Mouse (Mus musculus) embryonic facial prominence, embryonic 12.5 days (tissue): ENCODE data around the gene Nanos3. TPM values are rescaled to one million over a fixed set of nuclear protein-coding genes. Genes with fewer than 3 reads are reported as not detected.

Experiments used
- ATAC-seq: fragments of 200-750 bp; cut with Nextera tagmentation; 2 replicates; pipeline ENCODE4 v1.8.0; 2017; ENCODE audit not compliant: insufficient number of reproducible peaks, insufficient read depth, low FRiP score, low TSS enrichment
- H3K27ac ChIP-seq: fragments of 300-500 bp; sonication (generic); 2 replicates; pipeline ENCODE4 v1.5.1; 2016; ENCODE audit warnings: mild to moderate bottlenecking
- H3K27me3 ChIP-seq: fragments of 300-500 bp; sonication (generic); 2 replicates; pipeline ENCODE4 v1.6.1; 2016; ENCODE audit warnings: mild to moderate bottlenecking, moderate library complexity
- H3K36me3 ChIP-seq: fragments of 300-500 bp; sonication (generic); 2 replicates; pipeline ENCODE4 v1.6.1; 2016; ENCODE audit warnings: mild to moderate bottlenecking
- H3K4me1 ChIP-seq: fragments of 300-500 bp; sonication (generic); 2 replicates; pipeline ENCODE4 v1.6.1; 2016
- H3K4me2 ChIP-seq: fragments of 300-500 bp; sonication (generic); replicated peaks from 2 replicates; pipeline ENCODE4 v1.6.1; 2016; ENCODE audit warnings: mild to moderate bottlenecking, moderate library complexity
- H3K4me3 ChIP-seq: fragments of 300-500 bp; sonication (generic); 2 replicates; pipeline ENCODE4 v1.5.1; 2016; ENCODE audit warnings: mild to moderate bottlenecking
- H3K9ac ChIP-seq: fragments of 300-500 bp; sonication (generic); 2 replicates; pipeline ENCODE4 v1.6.1; 2016; ENCODE audit warnings: mild to moderate bottlenecking, moderate library complexity
- H3K9me3 ChIP-seq: fragments of 300-500 bp; sonication (generic); 2 replicates; pipeline ENCODE4 v1.6.1; 2016; ENCODE audit warnings: mild to moderate bottlenecking, moderate library complexity
- WGBS: fragments of 180-500 bp; shearing (Covaris S2); methylation state at CpG from one replicate; pipeline ENCODE4 v1.1.7; 2016; 5-methylcytosine and 5-hydroxymethylcytosine counted together
- microRNA counts: library from miRNA; unstranded; fragments of <30 nt; microRNA quantifications from one replicate; lab custom pipeline; 2017
- microRNA-seq: library from miRNA; unstranded; fragments of <30 nt; microRNA quantifications from one replicate; pipeline ENCODE4, GENCODE M21; 2017
- polyA plus RNA-seq: library from polyadenylated mRNA; unstranded; fragments of >200 nt; fragmentation: Nextera tagmentation; extraction: Ambion mirVana; gene quantifications from 2 replicates; pipeline ENCODE4 v1.2.1, GENCODE M21; 2016

Nanos3 gene
- polyA plus RNA-seq, 1 experiment from 2014 or later: 7.2 TPM

DNA sequence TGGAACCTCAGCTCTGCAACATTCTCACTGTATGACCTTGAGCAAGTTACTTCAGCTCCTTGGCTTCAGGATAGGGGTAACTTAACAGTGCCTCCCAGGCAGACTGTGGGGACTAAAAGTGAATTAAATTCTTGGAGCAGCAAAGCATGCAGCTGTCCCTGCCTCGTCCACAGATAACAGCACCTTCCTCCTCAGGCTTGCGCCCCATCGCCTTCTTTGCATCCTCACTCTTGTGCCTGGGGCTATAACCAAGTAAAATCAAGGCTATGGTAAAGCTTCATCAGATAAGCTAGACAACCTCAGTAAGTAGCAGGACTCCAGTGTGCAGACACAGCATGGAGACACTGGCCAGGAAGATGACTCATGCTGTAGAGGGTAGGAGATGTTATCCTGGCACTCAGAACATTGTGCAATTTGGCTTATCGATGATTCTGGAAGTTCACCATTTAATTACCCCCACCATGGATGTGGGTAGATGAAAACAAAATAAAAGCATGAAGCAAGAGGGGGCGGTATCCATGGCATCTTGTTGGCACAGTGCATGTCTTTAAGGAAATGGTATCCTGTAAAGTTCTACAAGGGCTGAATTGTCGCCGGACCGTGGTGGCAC, 40.3 kb downstream of the Nanos3 start:
- 90% methylated on average over 8 of the region's 8 CpGs for WGBS
- H3K27ac ChIP-seq: no peak overlapping the region
- no peak overlapping the region for H3K9ac ChIP-seq
- no peak overlapping the region for H3K4me3 ChIP-seq
- H3K9me3 ChIP-seq: no peaks in the 10 kb centered on the region
- no peak overlapping the region for H3K4me2 ChIP-seq
- H3K4me1 ChIP-seq: peaks cover 19% of the 10 kb centered on the region
- no peak for ATAC-seq
- H3K27me3 ChIP-seq: no peaks in the 10 kb centered on the region
- H3K36me3 ChIP-seq: peaks cover 55% of the 10 kb centered on the region

DNA sequence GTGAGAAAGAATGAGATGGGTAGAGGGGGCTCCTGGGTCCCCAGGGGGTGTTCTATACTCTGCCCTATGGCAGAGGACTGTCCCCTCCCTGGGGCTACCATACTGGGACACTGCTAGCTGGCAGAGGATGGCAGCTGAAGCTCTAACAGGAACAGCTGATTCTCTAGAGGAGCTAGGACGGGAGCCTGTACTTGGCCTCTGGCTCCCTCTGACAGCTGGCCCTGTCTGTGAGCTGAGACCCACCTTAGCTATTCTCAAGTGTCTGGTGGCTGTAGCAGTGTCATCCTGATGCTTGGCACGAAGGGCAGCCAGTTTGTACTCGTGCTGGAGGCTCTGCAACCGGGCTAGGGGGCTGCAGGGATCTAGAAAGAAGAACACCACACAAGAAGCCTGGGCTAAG, 44.2 kb downstream of the Nanos3 start:
- no peak for ATAC-seq
- Histone ChIP-seq H3K9me3 (no peaks in the 10 kb centered on the region), H3K9ac (no peak overlapping the region), H3K36me3 (peaks cover 94% of the 10 kb centered on the region), H3K4me2 (no peak overlapping the region), H3K4me3 (no peak overlapping the region), H3K4me1 (no peaks in the 10 kb centered on the region), H3K27me3 (no peaks in the 10 kb centered on the region), H3K27ac (no peak overlapping the region)
- WGBS: 85% methylated on average over 4 of the region's 4 CpGs

GRCm38 (mm10) chr8:84137848-84138247, 47.2 kb downstream of the Nanos3 start:
- no peaks in the 10 kb centered on the region for H3K27me3 ChIP-seq
- H3K27ac ChIP-seq: no peak overlapping the region
- H3K4me2 ChIP-seq: no peak overlapping the region
- H3K4me3 ChIP-seq: no peak overlapping the region
- ATAC-seq: no peak
- no peaks in the 10 kb centered on the region for H3K9me3 ChIP-seq
- H3K9ac ChIP-seq: no peak overlapping the region
- H3K4me1 ChIP-seq: no peaks in the 10 kb centered on the region
- peaks cover 98% of the 10 kb centered on the region for H3K36me3 ChIP-seq
- WGBS: 86% methylated on average over 3 of the region's 3 CpGs

DNA sequence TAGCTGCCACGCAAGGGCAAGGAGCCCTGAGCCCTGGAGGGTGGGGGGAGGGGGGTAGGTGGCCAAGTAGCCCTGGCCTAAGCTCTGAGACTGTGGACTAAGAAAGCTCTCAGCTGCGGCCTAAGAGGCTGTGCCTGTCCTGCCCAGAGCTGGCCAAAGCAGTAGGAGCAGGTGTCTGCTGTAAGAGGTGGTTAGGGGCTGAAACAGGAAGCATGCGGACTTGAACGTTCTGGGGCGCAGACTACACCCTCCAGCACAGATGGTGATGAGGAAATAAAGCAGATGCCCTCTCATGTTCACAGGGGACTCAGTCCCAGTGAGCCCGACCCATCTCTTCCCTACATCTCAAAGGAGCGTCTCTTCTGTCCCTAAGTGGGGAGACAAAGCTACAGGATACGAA, 52.8 kb downstream of the Nanos3 start:
- no peak overlapping the region for H3K4me2 ChIP-seq
- no peaks in the 10 kb centered on the region for H3K9me3 ChIP-seq
- no peak overlapping the region for H3K9ac ChIP-seq
- H3K27ac ChIP-seq: no peak overlapping the region
- ATAC-seq: no peak
- H3K4me3 ChIP-seq: no peak overlapping the region
- peaks cover 10% of the 10 kb centered on the region; the same call in 1 of the 2 replicates for H3K4me1 ChIP-seq
- no peaks in the 10 kb centered on the region for H3K27me3 ChIP-seq
- WGBS: 91% methylated on average over 8 of the region's 8 CpGs
- peaks cover 57% of the 10 kb centered on the region for H3K36me3 ChIP-seq

DNA sequence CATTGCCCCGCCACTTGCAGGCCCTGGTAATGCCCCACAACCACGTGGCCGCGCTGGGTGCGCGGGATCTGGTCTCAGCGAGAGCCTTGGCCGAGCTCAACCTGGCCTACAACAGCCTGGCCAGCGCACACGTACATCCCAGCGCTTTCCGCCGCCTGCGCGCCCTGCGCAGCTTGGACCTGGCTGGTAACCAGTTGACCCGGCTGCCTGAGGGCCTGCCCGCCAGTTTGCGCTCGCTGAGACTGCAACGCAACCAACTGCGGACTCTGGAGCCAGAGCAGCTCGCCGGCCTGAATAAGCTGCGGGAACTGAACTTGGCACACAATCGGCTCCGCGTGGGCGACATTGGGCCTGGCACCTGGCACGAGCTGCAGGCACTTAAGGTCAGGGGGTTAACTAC, 54.2 kb downstream of the Nanos3 start:
- H3K27me3 ChIP-seq: no peaks in the 10 kb centered on the region
- ATAC-seq: no peak
- no peaks in the 10 kb centered on the region for H3K9me3 ChIP-seq
- no peak overlapping the region for H3K4me3 ChIP-seq
- 40% methylated on average over 30 of the region's 30 CpGs for WGBS
- H3K36me3 ChIP-seq: peaks cover 43% of the 10 kb centered on the region
- H3K4me1 ChIP-seq: peaks cover 10% of the 10 kb centered on the region; the same call in 1 of the 2 replicates
- H3K9ac ChIP-seq: no peak overlapping the region
- no peak overlapping the region for H3K4me2 ChIP-seq
- 0 out of 2 replicates have a peak overlapping the region, but pooled peaks have one; percentile 30 for H3K27ac ChIP-seq

DNA sequence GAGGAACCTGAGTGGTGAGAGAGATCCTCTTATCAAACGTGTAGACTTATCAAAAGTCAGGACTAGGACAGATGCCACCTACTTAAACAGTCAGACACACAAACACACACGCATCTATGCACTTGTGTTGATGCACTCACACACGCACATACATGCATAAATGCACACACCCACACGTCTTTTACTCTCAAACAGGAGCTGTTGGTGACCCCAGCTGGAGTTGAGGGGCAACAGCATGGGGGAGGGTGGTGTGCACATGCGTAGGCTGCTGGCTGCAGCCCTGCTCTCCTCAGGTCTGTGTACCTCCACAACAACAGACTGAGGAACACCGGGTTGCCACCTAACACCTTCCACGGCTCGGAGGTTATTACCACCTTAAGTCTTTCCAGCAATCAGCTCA, 56.7 kb downstream of the Nanos3 start:
- Histone ChIP-seq H3K4me2 (no peak overlapping the region), H3K36me3 (peaks cover 18% of the 10 kb centered on the region), H3K27ac (no peak overlapping the region), H3K4me3 (no peak overlapping the region), H3K27me3 (no peaks in the 10 kb centered on the region), H3K9ac (no peak overlapping the region), H3K9me3 (no peaks in the 10 kb centered on the region), H3K4me1 (peaks cover 10% of the 10 kb centered on the region; the same call in 1 of the 2 replicates)
- ATAC-seq: no peak
- WGBS: 60% methylated on average over 8 of the region's 8 CpGs

- WGBS: 68% methylated on average over 17 of the region's 17 CpGs
- Histone ChIP-seq H3K9ac (no peak overlapping the region), H3K9me3 (no peaks in the 10 kb centered on the region)
Measured at GRCm38 (mm10) chr8:84127202-84127901, 57.7 kb downstream of the Nanos3 start.

DNA sequence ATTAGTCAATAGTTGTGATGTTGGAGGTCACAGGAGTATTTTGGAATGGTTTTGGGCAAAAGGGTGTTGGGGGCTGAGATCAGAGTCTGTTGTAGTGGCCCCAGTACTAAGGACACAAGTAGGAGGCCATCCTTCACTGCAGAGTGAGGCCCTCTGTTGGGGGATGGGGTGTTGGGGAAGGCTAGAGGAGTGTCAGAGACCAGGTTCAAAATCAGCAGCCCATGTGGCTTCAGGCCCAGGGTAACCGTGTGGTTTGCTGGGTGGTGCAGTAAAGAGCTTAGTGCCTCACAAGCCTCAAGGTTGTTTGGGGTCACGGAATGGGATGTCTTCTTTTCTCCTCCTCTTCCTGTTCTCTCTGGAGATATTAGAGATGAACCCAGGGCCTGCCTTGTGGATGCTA, 58.3 kb downstream of the Nanos3 start:
- no peaks in the 10 kb centered on the region for H3K9me3 ChIP-seq
- no peak overlapping the region for H3K4me3 ChIP-seq
- WGBS: 82% methylated on average over 2 of the region's 2 CpGs
- H3K27me3 ChIP-seq: no peaks in the 10 kb centered on the region
- peaks cover 2% of the 10 kb centered on the region; the same call in 1 of the 2 replicates for H3K36me3 ChIP-seq
- no peak overlapping the region for H3K27ac ChIP-seq
- no peak overlapping the region for H3K9ac ChIP-seq
- peaks cover 10% of the 10 kb centered on the region; the same call in 1 of the 2 replicates for H3K4me1 ChIP-seq
- no peak for ATAC-seq
- no peak overlapping the region for H3K4me2 ChIP-seq

More at GRCm38 (mm10) chr8:84127202-84127901, 57.7 kb downstream of the Nanos3 start:
- peaks cover 10% of the 10 kb centered on the region; the same call in 1 of the 2 replicates for H3K4me1 ChIP-seq
- H3K27ac ChIP-seq: no peak overlapping the region
- ATAC-seq: 0 out of 2 replicates have a peak, but pooled peaks have one; percentile 37
- peaks cover 8% of the 10 kb centered on the region; the same call in 1 of the 2 replicates for H3K36me3 ChIP-seq
- no peak overlapping the region for H3K4me3 ChIP-seq
- no peaks in the 10 kb centered on the region for H3K27me3 ChIP-seq
- no peak overlapping the region for H3K4me2 ChIP-seq

DNA sequence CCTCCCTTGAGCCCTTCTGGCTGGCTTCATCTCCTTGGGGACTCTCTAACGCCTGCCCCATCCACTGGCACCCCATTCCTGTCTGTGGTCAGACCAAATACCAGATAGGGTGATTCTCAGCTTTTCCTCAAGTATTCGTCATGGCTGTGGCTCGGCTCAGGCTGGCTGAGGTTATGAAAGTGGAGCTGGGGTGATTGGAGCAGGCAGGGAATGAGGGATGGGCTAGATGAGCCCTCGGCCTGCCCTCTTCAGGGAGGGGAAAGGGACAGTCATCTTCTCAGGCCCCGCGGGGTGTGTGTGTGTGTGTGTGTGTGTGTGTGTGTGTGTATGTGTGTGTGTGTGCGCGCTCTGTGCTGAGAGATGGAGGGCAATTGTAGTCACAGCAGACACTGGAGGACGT, 59.4 kb downstream of the Nanos3 start, which contains the start of gene Podnl1:
TSS of gene Podnl1 (plus strand) at position 334 of the 400 bp plus-strand sequence.
- H3K27ac ChIP-seq: no peak within 1 kb of the TSS
- peaks cover 7% of the 10 kb centered on the region; the same call in 1 of the 2 replicates for H3K4me1 ChIP-seq
- no peak within 1 kb of the TSS for H3K9ac ChIP-seq
- H3K4me3 ChIP-seq: no peak within 1 kb of the TSS
- ATAC-seq: no peak
- WGBS: 59% methylated on average over 9 of the region's 9 CpGs
- H3K36me3 ChIP-seq: no peaks in the 10 kb centered on the region
- H3K27me3 ChIP-seq: no peaks in the 10 kb centered on the region
- H3K9me3 ChIP-seq: no peaks in the 10 kb centered on the region
- H3K4me2 ChIP-seq: no peak within 1 kb of the TSS

MicroRNAs within 50 kb of the gene (microRNA counts, 519-probe panel; counts per million panel counts)
- microRNA mmu-miR-181c (lab: Ali Mortazavi, UCI) (2,942 counts per million, percentile 70 among the panel's probes with 10 or more counts), microRNA mmu-miR-23a (lab: Ali Mortazavi, UCI) (5,653 counts per million, percentile 92 among the panel's probes with 10 or more counts), microRNA mmu-miR-27a (lab: Ali Mortazavi, UCI) (6,481 counts per million, percentile 95 among the panel's probes with 10 or more counts)

Small RNAs within 50 kb of the gene (microRNA-seq; reads per million reads assigned to microRNA genes)
- gene Gm25110 (not detected), gene Mir181c (7,528 reads per million, percentile 93 among the genes with 10 or more reads in this experiment), gene Mir181d (7,485 reads per million, percentile 92 among the genes with 10 or more reads in this experiment), gene Mir23a (13,230 reads per million, percentile 96 among the genes with 10 or more reads in this experiment), gene Mir24-2 (not detected), gene Mir27a (208 reads per million, percentile 62 among the genes with 10 or more reads in this experiment), gene Mir3074-2 (not detected)

Other genes with a start within 250 kb of the Nanos3 start
- gene Gm10644, start 230.0 kb downstream of the Nanos3 start, polyA plus RNA-seq: 0.47 and 0.79 TPM in 2 replicates
- gene Asf1b, start 229.7 kb downstream of the Nanos3 start, polyA plus RNA-seq: 54.4 and 55.0 TPM in 2 replicates
- gene Prkaca, start 212.2 kb downstream of the Nanos3 start, polyA plus RNA-seq: 191 and 206 TPM in 2 replicates
- gene Samd1, start 187.5 kb downstream of the Nanos3 start, polyA plus RNA-seq: 11.6 and 14.1 TPM in 2 replicates
- 1.9 and 2.0 TPM in 2 replicates for gene 1700067K01Rik, start 183.7 kb downstream of the Nanos3 start, polyA plus RNA-seq
- gene 2210011C24Rik, start 173.0 kb downstream of the Nanos3 start, polyA plus RNA-seq: 0.28 TPM in 1 of 2 replicates, not detected in the other
- gene Palm3, start 163.7 kb downstream of the Nanos3 start, polyA plus RNA-seq: 9.0 and 9.4 TPM in 2 replicates
- gene Il27ra, start 142.6 kb downstream of the Nanos3 start, polyA plus RNA-seq: 0.81 and 0.99 TPM in 2 replicates
- not detected in 2 replicates for gene Rln3, start 140.2 kb downstream of the Nanos3 start, polyA plus RNA-seq
- 1.9 and 2.0 TPM in 2 replicates for gene Gm10643, start 120.1 kb downstream of the Nanos3 start, polyA plus RNA-seq
- gene Rfx1, start 118.4 kb downstream of the Nanos3 start, polyA plus RNA-seq: 10.3 and 10.4 TPM in 2 replicates
- gene Dcaf15, start 80.4 kb downstream of the Nanos3 start, polyA plus RNA-seq: 13.0 and 16.1 TPM in 2 replicates
- gene Podnl1, start 59.2 kb downstream of the Nanos3 start, polyA plus RNA-seq: 0.31 and 0.43 TPM in 2 replicates
- gene Cc2d1a, start 37.3 kb downstream of the Nanos3 start, polyA plus RNA-seq: 27.5 and 29.2 TPM in 2 replicates
- 2.0 and 2.4 TPM in 2 replicates for gene 4930432K21Rik, start 37.2 kb downstream of the Nanos3 start, polyA plus RNA-seq
- gene Zswim4, start 51.8 kb upstream of the Nanos3 start, polyA plus RNA-seq: 32.4 and 32.9 TPM in 2 replicates
- 322 and 341 TPM in 2 replicates for gene D8Ertd738e, start 64.5 kb upstream of the Nanos3 start, polyA plus RNA-seq
- 70.2 and 71.2 TPM in 2 replicates for gene Mri1, start 72.1 kb upstream of the Nanos3 start, polyA plus RNA-seq
- 18.1 and 24.5 TPM in 2 replicates for gene Ccdc130, start 85.2 kb upstream of the Nanos3 start, polyA plus RNA-seq
- gene Cacna1a, start 203.2 kb upstream of the Nanos3 start, polyA plus RNA-seq: 9.4 and 11.0 TPM in 2 replicates